Mouse (Mus musculus) left cerebral cortex, adult 8-10 months (tissue): ENCODE measurements around the gene Wdfy4. TPM values are rescaled to one million over a fixed set of nuclear protein-coding genes. Genes with fewer than 3 reads are reported as not detected.
A peak's percentile ranks its signal among the peaks of the same experiment; 100 is the strongest.

Source experiments
- DNase-seq, 2 experiments: peaks; one replicate each; pipeline ENCODE4 v3.0.0; 2022; ENCODE audit warnings: low spot score in 2 of 2
- total RNA-seq, 4 experiments: library from RNA; stranded (reverse); gene quantifications; 2 replicates each; pipeline ENCODE4 v1.2.4; 2022

Wdfy4 gene
- total RNA-seq, 4 experiments from 2014 or later = 1.7 to 6.6 (median 3.4) TPM

DNA sequence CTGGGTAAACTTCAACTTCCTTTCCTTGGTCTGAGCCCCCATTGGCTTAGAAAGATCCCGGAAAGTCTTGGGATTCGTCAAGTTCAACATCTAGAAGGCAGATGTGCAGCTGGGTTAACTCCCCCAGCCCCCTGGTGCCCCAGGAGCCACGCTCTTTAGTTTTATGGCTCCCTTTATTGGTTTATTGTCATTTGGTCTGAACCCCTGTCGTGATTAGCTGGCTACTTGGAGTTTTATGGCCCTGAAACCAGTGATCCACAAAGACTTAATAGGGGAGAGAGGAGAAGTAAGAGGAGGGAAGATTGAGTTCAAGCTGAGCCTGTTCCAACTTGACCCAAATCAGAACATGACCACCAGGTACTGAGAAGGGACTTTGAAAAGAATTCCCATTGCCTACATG is 198.6 kb downstream of the Wdfy4 start:
- no peak for DNase-seq

DNA sequence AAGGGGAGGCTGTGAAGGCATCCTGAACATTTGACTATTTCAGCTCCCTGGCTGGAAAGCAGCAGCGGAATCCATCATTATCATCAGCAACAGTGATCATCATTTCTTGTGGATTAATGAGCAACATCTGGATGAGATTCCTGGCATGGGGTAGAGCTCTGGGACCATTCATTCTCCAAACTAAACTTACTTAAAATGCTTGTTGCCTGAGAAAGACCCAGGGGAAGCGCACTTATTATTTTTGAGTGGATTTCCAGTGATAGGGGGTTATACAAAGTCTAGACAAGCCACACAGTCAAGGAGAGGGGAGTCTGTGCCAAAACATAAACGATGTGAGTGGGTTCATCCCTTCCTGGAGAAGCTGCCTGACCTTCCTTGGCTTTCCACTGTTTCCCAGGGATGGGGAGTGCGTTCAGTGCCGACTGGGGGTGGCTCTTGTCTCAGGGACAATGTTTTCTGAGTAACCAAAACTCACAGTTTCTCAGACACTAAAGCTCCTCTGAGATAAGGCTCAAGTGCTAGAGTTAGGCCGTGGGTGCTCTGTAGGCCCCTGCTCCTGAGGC is 201.1 kb downstream of the Wdfy4 start:
- DNase-seq = no peak

DNA sequence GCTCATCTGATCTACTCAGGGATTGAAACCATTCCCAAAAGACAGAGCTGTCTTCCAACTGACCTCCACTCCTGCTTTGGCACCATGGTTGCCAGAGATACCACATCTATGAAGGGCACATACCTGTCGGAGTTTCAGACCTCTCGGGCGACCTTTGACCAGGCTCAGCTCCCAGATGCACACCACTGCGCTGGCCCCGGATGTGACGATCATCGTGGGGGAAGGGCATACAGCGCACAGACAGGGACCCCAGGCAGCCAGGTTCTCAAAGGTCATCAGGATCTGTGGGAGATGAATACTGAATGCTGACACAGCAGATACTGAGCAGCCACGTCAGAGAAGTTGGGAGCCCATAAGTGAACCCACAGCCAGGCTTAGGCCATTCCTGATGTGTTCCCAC is 214.6 kb downstream of the Wdfy4 start:
- no peak for DNase-seq

DNA sequence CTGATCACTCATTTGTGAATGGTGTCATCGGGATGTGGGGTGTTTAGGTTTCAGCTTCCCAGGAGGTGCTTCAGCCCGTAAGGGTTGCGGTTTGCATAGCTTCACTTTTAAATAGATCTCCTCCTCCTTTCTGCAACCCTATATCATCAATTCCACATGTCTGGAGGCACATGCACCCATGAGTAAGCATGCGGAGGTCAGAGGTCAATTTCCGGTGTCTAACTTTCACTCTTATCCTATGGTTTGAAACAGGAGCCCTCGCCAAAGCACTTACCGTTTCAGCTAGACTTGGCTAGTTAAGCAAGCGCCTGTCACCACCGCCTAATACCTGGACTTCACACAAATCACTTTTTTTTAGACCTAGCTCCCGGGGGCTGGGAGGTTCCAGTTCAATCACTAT is 220.6 kb downstream of the Wdfy4 start:
- DNase-seq = no peak

DNA sequence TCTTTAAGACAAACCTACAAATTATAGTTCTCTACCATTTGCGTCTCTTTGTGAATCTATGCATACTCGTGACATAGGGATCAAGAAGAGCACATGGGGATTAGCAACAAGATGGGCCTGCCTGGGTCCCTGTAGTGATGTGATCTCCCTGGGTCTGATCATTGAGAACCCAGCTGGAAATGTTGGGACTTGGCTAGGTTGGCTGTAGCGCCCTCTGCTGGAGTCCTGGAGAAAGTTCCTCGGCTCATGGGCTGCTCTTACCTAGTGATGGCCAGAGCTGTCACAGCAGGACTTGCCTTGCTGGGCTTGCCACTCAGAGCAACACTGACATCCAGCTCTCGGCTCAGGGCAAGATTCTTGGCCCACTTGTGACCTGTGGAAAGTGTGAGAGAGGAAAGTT is 224.8 kb downstream of the Wdfy4 start:
- peak; percentile 30 to 40 for DNase-seq

DNA sequence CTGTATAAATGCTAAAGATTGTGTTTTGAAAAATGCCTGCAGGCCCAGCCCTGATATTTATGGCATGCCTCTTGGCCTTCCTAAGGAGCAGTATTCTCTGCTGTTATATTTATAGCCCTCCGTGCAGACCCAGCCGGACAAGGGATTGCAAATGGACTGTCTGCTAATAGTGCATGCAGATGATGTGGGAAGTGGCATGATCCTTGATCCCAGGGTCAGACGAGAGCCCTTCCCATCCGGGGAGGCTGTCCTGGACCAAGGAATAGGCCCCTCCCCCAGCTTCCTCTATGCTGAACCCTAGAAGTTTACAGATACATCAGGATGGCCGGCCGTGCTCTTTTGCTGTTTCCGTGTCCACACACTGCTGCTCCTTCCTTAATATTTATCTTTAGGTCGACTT is 226.6 kb downstream of the Wdfy4 start:
- DNase-seq = no peak

DNA sequence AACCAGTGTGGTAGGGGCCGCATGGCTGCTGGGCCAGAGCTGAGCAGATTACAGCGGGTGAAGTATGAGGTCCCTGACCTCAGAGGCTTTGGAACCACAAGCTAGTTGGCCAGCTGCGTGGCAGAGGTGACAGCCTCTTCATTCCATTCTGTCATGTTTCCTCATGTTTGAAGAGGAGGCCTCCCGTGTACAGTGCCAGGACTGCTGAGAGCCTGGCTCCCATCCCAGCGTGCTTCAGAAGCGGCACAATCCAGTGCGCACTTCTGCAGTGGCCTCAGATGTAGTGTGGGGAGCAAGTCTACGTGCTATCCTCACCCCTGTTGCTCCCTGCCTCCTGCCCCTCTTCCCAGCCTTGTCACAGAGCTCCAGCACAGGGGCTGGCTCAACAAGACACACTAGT is 228.8 kb downstream of the Wdfy4 start:
- no peak for DNase-seq

DNA sequence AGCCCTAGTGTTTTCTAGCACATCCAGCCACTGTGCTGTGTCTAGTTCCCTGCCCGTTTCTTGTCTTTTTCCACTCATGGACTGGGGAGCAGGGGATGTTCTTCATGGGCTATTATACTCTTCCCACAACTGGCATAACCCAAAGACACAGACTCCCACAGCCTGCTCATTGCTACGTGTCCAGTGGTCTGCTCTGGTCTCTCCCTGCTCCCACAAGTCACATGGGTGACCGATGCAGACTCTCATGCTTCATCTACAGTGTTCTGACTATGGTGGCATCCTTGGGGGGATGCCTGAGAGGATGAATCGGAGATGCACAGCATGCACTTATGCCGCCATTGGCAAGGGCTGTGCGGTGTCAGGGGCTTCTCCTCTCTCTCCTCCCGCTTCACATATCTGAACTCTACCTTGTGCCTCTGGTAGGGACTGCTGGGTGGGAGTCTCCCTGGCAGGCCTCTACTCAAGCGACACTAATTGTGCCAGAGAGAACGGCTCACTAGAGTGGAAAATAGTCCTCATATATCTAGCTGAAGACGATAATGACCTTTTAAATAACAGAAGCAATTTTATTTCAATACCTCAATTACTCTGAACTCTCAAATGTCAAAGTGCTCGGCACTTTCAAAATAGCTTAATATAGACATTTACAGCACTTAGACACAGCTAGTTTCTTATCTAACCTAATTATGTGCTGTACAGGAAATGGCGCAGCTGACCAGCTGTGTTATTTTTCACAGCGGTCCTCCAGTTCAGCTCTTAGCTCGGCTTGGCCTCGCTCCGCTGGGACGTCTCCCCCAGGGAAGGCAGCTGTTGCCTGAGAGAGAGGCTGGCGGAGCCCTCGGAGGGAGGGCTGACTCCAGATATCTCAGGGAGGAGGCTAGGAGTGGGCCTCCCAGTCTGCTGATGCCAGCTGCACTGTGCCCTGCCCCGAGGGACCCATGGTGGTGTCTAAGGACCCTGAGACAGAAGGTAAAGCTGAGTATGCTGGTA is 234.7 kb downstream of the Wdfy4 start:
- no peak for DNase-seq

DNA sequence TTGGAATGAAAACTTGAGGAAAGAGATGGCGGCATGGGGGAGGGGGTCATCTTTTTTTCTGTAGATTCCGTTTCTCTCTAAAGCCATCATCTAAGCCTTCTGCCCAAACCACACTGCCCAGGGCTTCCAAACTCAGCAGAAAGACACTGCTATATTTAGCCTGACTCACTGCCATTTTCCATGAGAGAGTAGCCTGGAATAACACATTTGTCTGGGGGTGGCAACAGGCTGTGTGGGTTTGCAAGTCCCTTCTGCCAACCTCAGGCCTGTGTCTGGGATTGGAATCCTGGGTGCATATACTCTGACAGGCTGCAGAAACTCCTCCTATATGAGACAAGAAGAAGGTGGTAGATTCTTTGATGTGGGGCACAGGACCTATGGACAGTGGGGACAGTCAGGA is 237.8 kb downstream of the Wdfy4 start:
- peak in 1 of 2 experiments; percentile 78 for DNase-seq

DNA sequence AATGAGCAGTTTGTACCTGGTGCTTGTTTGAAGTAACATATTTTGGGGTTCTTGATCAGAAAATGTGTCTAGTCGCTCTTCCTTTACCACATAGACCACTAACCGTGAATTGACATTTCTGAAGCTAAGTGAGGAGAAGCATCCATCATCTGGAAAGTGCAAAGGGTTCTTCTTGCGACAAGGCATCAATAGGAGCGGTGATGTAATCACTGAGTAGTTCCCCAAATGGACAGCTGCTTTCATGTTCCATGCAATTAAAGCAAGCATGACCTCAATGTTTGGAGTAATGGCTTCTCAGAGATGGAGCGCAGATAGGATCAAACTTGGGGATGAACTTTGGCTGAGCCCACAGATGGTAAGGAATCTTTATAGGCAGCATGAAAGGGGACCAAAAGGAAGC is 246.1 kb downstream of the Wdfy4 start:
- DNase-seq = no peak

DNA sequence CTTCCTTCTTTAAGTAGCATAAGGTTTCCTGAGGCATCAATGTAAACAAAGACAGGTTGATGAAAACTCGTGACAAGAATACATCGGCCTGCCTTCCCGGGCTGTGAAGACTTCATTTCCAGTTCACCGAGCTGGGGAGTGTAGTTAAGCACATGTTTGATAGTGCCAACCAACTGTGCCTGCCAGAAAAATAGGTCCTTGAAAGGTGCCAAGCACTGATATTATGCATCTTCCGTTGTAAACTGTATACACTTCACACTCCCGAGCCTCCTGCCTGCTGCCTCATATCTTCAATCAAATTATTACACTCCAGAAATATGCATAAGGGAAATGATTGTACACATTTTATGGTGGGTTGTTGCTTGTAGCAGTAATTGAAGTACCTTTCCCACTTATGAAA is 251.2 kb downstream of the Wdfy4 start:
- DNase-seq = no peak

DNA sequence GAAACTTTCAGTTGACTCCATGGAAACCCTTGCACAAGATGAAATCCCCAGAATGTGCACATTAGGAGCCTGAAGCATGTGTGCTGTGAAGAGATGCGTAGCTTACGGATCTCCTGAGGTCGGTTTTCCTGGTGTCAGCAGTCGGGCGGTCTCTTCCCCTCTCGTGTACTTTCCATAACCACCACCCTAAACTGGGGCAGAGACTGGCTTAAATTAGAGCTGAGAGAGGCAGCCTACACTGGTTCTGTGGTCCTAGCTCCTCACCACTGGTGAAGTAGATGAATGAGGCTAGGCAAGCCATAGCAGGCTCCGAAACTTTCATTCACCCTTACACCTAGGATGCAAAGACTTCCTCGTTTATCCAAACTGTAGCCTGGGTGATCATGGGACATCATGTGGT is 253.1 kb downstream of the Wdfy4 start:
- DNase-seq = no peak

DNA sequence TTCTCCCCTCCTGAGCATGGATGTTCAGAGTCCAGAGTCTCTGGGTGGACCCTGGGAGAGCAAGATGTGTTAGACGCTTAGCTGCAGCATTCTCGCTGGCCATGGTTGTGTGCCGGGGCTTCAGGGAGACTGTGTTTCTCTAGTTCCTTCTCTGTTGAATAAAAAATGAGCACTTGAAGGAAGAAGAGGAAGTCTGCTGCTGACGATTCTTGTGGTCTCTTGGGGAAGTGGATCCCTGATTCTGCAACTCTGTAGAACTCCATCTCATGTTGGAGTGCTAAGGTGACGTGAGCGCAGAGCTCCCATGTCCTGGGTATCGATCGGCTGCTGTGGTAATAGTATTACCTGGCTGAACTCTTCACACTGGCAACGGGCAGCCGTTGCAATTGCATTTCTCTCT is 253.6 kb downstream of the Wdfy4 start:
- DNase-seq = no peak

DNA sequence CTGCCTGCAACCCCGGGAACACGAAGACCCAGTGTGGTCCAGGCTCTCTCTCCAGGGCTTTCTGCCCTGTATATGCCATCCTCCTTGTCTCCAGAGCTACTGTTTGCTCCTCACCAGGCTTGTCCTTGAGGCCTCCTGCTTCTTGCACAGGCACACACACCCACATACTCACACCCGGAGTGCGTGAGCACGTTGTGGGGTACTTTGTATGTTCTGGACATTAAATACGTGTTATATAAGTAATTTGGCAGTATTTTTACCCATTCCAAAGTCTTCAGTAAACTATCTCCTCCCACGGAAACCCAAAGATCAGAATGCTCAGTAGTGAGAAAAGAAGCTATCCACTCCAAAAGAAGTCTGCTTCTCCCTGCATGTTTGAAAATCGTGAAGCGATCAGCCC is 261.4 kb downstream of the Wdfy4 start:
- DNase-seq = peak in 1 of 2 experiments; percentile 67

DNA sequence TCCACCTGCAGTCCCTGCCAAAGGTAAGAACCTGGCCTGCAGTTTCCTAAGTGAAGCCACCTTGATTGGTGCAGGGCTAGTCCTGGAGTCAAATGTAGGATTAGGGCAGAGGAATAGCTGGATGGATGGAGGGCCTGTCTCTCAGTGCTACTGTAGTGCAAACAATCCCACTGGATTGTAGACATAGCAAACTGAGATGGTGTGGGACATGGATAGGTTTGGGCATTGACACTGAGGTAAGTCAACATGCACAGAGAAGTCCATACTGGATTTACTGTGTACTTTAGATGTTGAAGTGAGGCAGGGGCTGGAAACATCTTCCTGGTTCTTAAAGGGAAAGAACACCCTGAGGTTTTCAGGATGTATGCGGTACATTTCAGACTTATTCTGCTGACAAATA is 267.4 kb downstream of the Wdfy4 start:
- no peak for DNase-seq

DNA sequence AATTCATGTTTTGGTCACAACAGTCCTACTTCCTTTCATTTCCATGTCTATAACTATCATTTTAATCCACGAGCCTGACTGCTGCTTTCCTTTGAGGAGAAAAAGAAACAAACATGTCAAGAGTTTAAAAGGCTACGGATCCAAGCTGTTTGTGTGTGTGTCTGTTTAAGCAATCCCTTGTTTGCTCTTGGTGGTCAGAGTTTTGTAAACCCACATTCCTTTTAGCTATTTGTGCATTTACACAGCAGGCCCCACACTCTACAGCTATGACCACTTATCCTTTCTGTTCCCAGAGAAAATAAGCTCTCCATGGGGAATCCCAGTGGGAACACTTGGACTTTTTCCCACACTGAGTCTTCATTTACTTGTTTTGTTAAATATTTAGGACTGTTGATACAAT is 269.9 kb downstream of the Wdfy4 start:
- DNase-seq = no peak

DNA sequence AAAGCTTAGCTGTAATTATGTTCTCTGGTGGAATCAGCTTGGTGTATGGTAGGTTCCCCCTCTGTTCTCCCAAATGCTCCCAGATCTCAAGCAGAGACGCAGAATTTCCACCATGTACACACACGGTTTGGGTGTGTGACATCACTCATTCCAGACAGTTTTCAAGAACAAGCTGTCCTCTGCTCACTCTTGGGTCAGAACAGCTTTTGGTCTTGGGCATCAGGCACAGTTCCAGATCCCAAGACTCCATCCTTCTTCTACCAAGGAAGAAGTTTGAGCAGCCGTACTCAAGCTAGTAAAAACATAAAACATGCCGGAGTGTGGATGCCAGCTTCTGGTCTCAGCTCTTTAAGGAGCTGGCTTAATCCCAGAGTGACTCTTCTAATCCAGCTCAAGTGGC is 274.1 kb downstream of the Wdfy4 start:
- DNase-seq = no peak

Other genes starting within 250 kb of the Wdfy4 start
- 1 to 10 TPM in 1 of 4 experiments, under 1 TPM in 3; 0.57 to 1.2 (median 0.71) TPM for gene Lrrc18, start 194.1 kb downstream of the Wdfy4 start, total RNA-seq
- 10 to 100 TPM in 3 of 4 experiments, 1 to 10 TPM in 1; 9.7 to 16.7 (median 12.5) TPM for gene Arhgap22, start 28.5 kb upstream of the Wdfy4 start, total RNA-seq